ENCODE assay signal across 8 mouse cellular contexts in the genomic region with DNA sequence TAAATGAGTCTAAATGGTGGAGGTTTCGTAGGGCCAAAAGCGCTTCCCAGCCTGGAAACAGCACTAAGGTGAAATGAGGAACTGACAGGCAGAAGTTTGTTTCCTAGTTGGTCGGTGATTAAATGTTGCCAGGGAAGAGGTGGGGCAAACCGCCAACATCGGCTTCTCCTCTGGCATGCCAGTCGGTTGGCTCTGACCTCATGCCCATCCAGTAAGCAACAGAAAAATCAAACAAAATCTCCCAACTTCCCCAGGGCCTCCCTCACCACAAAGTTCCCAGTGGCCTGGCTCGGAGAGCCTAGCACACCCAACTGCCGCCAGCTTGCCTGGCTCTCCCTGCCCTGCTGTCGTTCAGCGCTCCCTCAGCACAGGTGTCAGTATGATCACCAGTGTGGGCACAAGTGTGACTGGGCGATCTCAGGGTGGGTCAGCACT. TPM values are rescaled to one million over a fixed set of nuclear protein-coding genes. Genes with fewer than 3 reads are reported as not detected.
DNase-seq lines count a peak whose midpoint lies in the region; ATAC-seq and TF ChIP-seq lines count a peak whose summit lies in the region.

No protein-coding gene starts in this region.

- TF ChIP-seq RAD21 in MEL (IDR thresholded peaks at IDR 0.05; ENCODE audit: low read depth, low read length): no peak

- peak; percentile 67 to 68 for DNase-seq in kidney, adult 8-10 months
- peak; percentile 73 for DNase-seq in MEL (ENCODE audit: low read depth, low spot score)
- DNase-seq in cerebellum, adult 9-10 months: peak; percentile 26
- peak; percentile 70 for DNase-seq in lung, postnatal 36 days
- DNase-seq in spleen, postnatal 4 days (ENCODE audit: low spot score in 2 of 2): no peak
- DNase-seq in frontal cortex, postnatal 36 days (ENCODE audit: low spot score in 2 of 2): no peak

- H3K9ac ChIP-seq in kidney, embryonic 14.5 days (ENCODE audit: low read depth, low read length): no peak overlapping the region
- H3K9ac ChIP-seq in MEL (ENCODE audit: control insufficient read depth, low read depth, low read length, poor library complexity, severe bottlenecking): peak overlapping the region; percentile 27; the same call in 1 of the 2 replicates
- no peak overlapping the region for H3K9ac ChIP-seq in neural tube, embryonic 15.5 days (replicated peaks)

- TF ChIP-seq POLR2A in MEL (IDR thresholded peaks at IDR 0.05; ENCODE audit: control insufficient read depth in 1 of 2, insufficient read depth in 1 of 2, low read depth in 1 of 2, low read length in 2 of 2, poor library complexity in 1 of 2): no peak

- H3K36me3 ChIP-seq in kidney, embryonic 14.5 days (ENCODE audit: control insufficient read depth, insufficient read depth, low read length): no peaks in the 10 kb centered on the region
- H3K36me3 ChIP-seq in MEL (ENCODE audit: control insufficient read depth in 1 of 2, insufficient read depth in 2 of 2, low read length in 2 of 2): peaks cover 0 to 6% of the 10 kb centered on the region in 2 experiments; a peak in 2 of 4 replicates
- no peaks in the 10 kb centered on the region for H3K36me3 ChIP-seq in neural tube, embryonic 15.5 days

- no peak overlapping the region for H3K4me3 ChIP-seq in kidney, embryonic 14.5 days (ENCODE audit: low read length)
- H3K4me3 ChIP-seq in MEL (ENCODE audit: control insufficient read depth in 1 of 2, insufficient read depth in 1 of 2, low read depth in 2 of 2, low read length in 2 of 2): peak overlapping the region in 1 of 2 experiments; percentile 5; a peak in 1 of 4 replicates
- H3K4me3 ChIP-seq in neural tube, embryonic 15.5 days (replicated peaks): no peak overlapping the region

- H3K4me2 ChIP-seq in kidney, embryonic 14.5 days (replicated peaks; ENCODE audit: low read depth, low read length): no peak overlapping the region
- no peak overlapping the region for H3K4me2 ChIP-seq in neural tube, embryonic 15.5 days

- no peak for TF ChIP-seq CTCF in MEL (IDR thresholded peaks at IDR 0.05 in 2 of 3, conservative IDR thresholded peaks at IDR 0.05 in 1 of 3; ENCODE audit: control insufficient read depth in 1 of 3, insufficient read depth in 1 of 3, low read depth in 2 of 3, low read length in 3 of 3, poor library complexity in 1 of 3, severe bottlenecking in 1 of 3)

- H3K4me1 ChIP-seq in kidney, embryonic 14.5 days (ENCODE audit: control insufficient read depth, insufficient read depth, low read length): peaks cover 12% of the 10 kb centered on the region
- peaks cover 3 to 14% of the 10 kb centered on the region in 2 experiments for H3K4me1 ChIP-seq in MEL (ENCODE audit: control insufficient read depth in 1 of 2, insufficient read depth in 2 of 2, low read length in 2 of 2)
- no peaks in the 10 kb centered on the region for H3K4me1 ChIP-seq in neural tube, embryonic 15.5 days

- TF ChIP-seq EP300 in MEL (IDR thresholded peaks at IDR 0.05; ENCODE audit: low read depth in 1 of 2, low read length in 2 of 2): peak in 1 of 2 experiments; percentile 55; a peak in 2 of 4 replicates

- H3K27ac ChIP-seq in kidney, embryonic 14.5 days (ENCODE audit: low read depth, low read length): no peak overlapping the region
- no peak overlapping the region for H3K27ac ChIP-seq in MEL (ENCODE audit: control insufficient read depth, low read depth, low read length)
- no peak overlapping the region for H3K27ac ChIP-seq in neural tube, embryonic 15.5 days (replicated peaks)

- ATAC-seq in kidney, embryonic 14.5 days (ENCODE audit: low FRiP score, low TSS enrichment): no peak
- ATAC-seq in neural tube, embryonic 15.5 days (ENCODE audit: low FRiP score): no peak

- no peaks in the 10 kb centered on the region for H3K79me2 ChIP-seq in MEL (ENCODE audit: control insufficient read depth, insufficient read depth, low read length, poor library complexity)

- H3K9me3 ChIP-seq in kidney, embryonic 14.5 days (ENCODE audit: control insufficient read depth, low read length): no peaks in the 10 kb centered on the region
- no peaks in the 10 kb centered on the region for H3K9me3 ChIP-seq in MEL (replicated peaks; ENCODE audit: insufficient read depth, low read length)
- H3K9me3 ChIP-seq in neural tube, embryonic 15.5 days (replicated peaks): no peaks in the 10 kb centered on the region

- no peaks in the 10 kb centered on the region for H3K27me3 ChIP-seq in kidney, embryonic 14.5 days (ENCODE audit: control insufficient read depth, insufficient read depth, low read length)
- no peaks in the 10 kb centered on the region for H3K27me3 ChIP-seq in MEL (ENCODE audit: control insufficient read depth in 1 of 2, insufficient read depth in 2 of 2, low read length in 2 of 2)
- H3K27me3 ChIP-seq in neural tube, embryonic 15.5 days (replicated peaks): no peaks in the 10 kb centered on the region

- 82% methylated on average over 11 of the region's 11 CpGs for WGBS in kidney, embryonic 14.5 days
- WGBS in neural tube, embryonic 15.5 days: 77% methylated on average over 11 of the region's 11 CpGs

TF ChIP-seq in MEL, 35 proteins besides CTCF, POLR2A, EP300 and RAD21:
- no peak for TF ChIP-seq NRF1 (IDR thresholded peaks at IDR 0.05; ENCODE audit: insufficient read depth, low read depth, low read length, poor library complexity, severe bottlenecking)
- peak; percentile 35; the same call in 1 of the 2 replicates for TF ChIP-seq ETS1 (IDR thresholded peaks at IDR 0.05; ENCODE audit: low read depth, low read length)

RNA-seq across cellular contexts. Expression of gene Abcc4, which starts 31.3 kb away (rescaled TPM):
- 5.4 and 12.2 TPM in 2 replicates for polyA plus RNA-seq in kidney, embryonic 14.5 days (2014; fragmentation: Nextera tagmentation; extraction: Ambion mirVana)
- total RNA-seq in MEL (2012; rRNA removed): 6.7 and 7.1 TPM in 2 replicates
- polyA plus RNA-seq in MEL (2012; ENCODE audit: insufficient read depth in 1 of 2, insufficient read length in 2 of 2, low read depth in 1 of 2, low replicate concordance in 2 of 2, missing spikeins in 1 of 2): 1 to 10 TPM in 1 of 2 experiments, not detected in 1; 8.4 TPM
- polyA plus RNA-seq in neural tube, embryonic 15.5 days (2015; fragmentation: Nextera tagmentation; extraction: Ambion mirVana): 3.1 and 3.2 TPM in 2 replicates

Comparison
In these comparisons a context has a peak if more than half of its experiments do, and no peak if none do; other contexts are left out.
1. DNase-seq: peak in kidney, adult 8-10 months (2 of 2), MEL (single experiment), cerebellum, adult 9-10 months (single experiment) and lung, postnatal 36 days (single experiment); none in spleen, postnatal 4 days (0 of 2) and frontal cortex, postnatal 36 days (0 of 2).